ENCODE assay signal across 8 mouse cellular contexts in genomic region chrX:12762334-12763126, GRCm38 (mm10). TPM values are rescaled to one million over a fixed set of nuclear protein-coding genes. Genes with fewer than 3 reads are reported as not detected.
DNase-seq lines count a peak whose midpoint lies in the region; ATAC-seq and TF ChIP-seq lines count a peak whose summit lies in the region.

No protein-coding gene starts in this region.

- TF ChIP-seq EP300 in MEL (IDR thresholded peaks at IDR 0.05; ENCODE audit: low read depth in 1 of 2, low read length in 2 of 2), result no peak
- no peak for TF ChIP-seq EP300 in liver, embryonic 14.5 days (IDR thresholded peaks at IDR 0.05; ENCODE audit: low read depth)

- TF ChIP-seq RAD21 in MEL (IDR thresholded peaks at IDR 0.05; ENCODE audit: low read depth, low read length), result no peak

- TF ChIP-seq CTCF in MEL (IDR thresholded peaks at IDR 0.05 in 2 of 3, conservative IDR thresholded peaks at IDR 0.05 in 1 of 3; ENCODE audit: control insufficient read depth in 1 of 3, insufficient read depth in 1 of 3, low read depth in 2 of 3, low read length in 3 of 3, poor library complexity in 1 of 3, severe bottlenecking in 1 of 3), result no peak
- TF ChIP-seq CTCF in liver, embryonic 14.5 days (IDR thresholded peaks at IDR 0.05; ENCODE audit: low read depth), result no peak

- 20% methylated on average over 32 of the region's 32 CpGs for WGBS in kidney, embryonic 14.5 days
- WGBS in forebrain, embryonic 10.5 days, result 13% methylated on average over 32 of the region's 32 CpGs
- WGBS in liver, embryonic 14.5 days (ENCODE audit: insufficient replicate concordance), result 9% methylated on average over 32 of the region's 32 CpGs

- DNase-seq in kidney, postnatal 36 days, result no peak
- peak; percentile 77 for DNase-seq in MEL (ENCODE audit: low read depth, low spot score)
- DNase-seq in forebrain, embryonic 10.5 days (ENCODE audit: extremely low spot score, low spot score), result no peak
- no peak for DNase-seq in liver, embryonic 14.5 days (ENCODE audit: low read depth in 3 of 3, low spot score in 3 of 3)
- peak; percentile 10 for DNase-seq in thymus, postnatal 4 days
- DNase-seq in ovary, adult 18-20 months (ENCODE audit: low spot score), result no peak
- no peak for DNase-seq in adrenal gland, adult (ENCODE audit: inconsistent age in 2 of 2, low spot score in 1 of 2)

- peak overlapping the region; percentile 93 for H3K27ac ChIP-seq in kidney, embryonic 14.5 days (ENCODE audit: low read depth, low read length)
- peak overlapping the region; percentile 98 for H3K27ac ChIP-seq in MEL (ENCODE audit: control insufficient read depth, low read depth, low read length)
- peak overlapping the region; percentile 93 for H3K27ac ChIP-seq in forebrain, embryonic 10.5 days
- peak overlapping the region; percentile 76 for H3K27ac ChIP-seq in liver, embryonic 14.5 days

- H3K36me3 ChIP-seq in kidney, embryonic 14.5 days (ENCODE audit: control insufficient read depth, insufficient read depth, low read length), result no peaks in the 10 kb centered on the region
- peaks cover 0 to 39% of the 10 kb centered on the region in 2 experiments; a peak in 2 of 4 replicates for H3K36me3 ChIP-seq in MEL (ENCODE audit: control insufficient read depth in 1 of 2, insufficient read depth in 2 of 2, low read length in 2 of 2)
- no peaks in the 10 kb centered on the region for H3K36me3 ChIP-seq in forebrain, embryonic 10.5 days (replicated peaks)
- no peaks in the 10 kb centered on the region for H3K36me3 ChIP-seq in liver, embryonic 14.5 days (replicated peaks; ENCODE audit: control insufficient read depth, insufficient read depth, low read depth)

- no peak for ATAC-seq in kidney, embryonic 14.5 days (ENCODE audit: low FRiP score, low TSS enrichment)
- no peak for ATAC-seq in liver, embryonic 14.5 days (ENCODE audit: insufficient read depth)

- H3K4me1 ChIP-seq in kidney, embryonic 14.5 days (ENCODE audit: control insufficient read depth, insufficient read depth, low read length), result no peaks in the 10 kb centered on the region
- peaks cover 5 to 19% of the 10 kb centered on the region in 2 experiments for H3K4me1 ChIP-seq in MEL (ENCODE audit: control insufficient read depth in 1 of 2, insufficient read depth in 2 of 2, low read length in 2 of 2)
- peaks cover 25% of the 10 kb centered on the region for H3K4me1 ChIP-seq in forebrain, embryonic 10.5 days
- peaks cover 7% of the 10 kb centered on the region in 2 experiments for H3K4me1 ChIP-seq in liver, embryonic 14.5 days (replicated peaks; ENCODE audit: control insufficient read depth in 2 of 2, insufficient read depth in 2 of 2, low read length in 1 of 2)

- H3K9ac ChIP-seq in kidney, embryonic 14.5 days (ENCODE audit: low read depth, low read length), result peak overlapping the region; percentile 78
- peak overlapping the region; percentile 97 for H3K9ac ChIP-seq in MEL (ENCODE audit: control insufficient read depth, low read depth, low read length, poor library complexity, severe bottlenecking)
- peak overlapping the region; percentile 86 for H3K9ac ChIP-seq in liver, embryonic 14.5 days (replicated peaks)

- no peaks in the 10 kb centered on the region for H3K9me3 ChIP-seq in kidney, embryonic 14.5 days (ENCODE audit: control insufficient read depth, low read length)
- no peaks in the 10 kb centered on the region for H3K9me3 ChIP-seq in MEL (replicated peaks; ENCODE audit: insufficient read depth, low read length)
- no peaks in the 10 kb centered on the region for H3K9me3 ChIP-seq in forebrain, embryonic 10.5 days
- H3K9me3 ChIP-seq in liver, embryonic 14.5 days (ENCODE audit: control insufficient read depth, low read length), result no peaks in the 10 kb centered on the region

- peaks cover 8% of the 10 kb centered on the region for H3K27me3 ChIP-seq in kidney, embryonic 14.5 days (ENCODE audit: control insufficient read depth, insufficient read depth, low read length)
- H3K27me3 ChIP-seq in MEL (ENCODE audit: control insufficient read depth in 1 of 2, insufficient read depth in 2 of 2, low read length in 2 of 2), result no peaks in the 10 kb centered on the region
- peaks cover 16% of the 10 kb centered on the region for H3K27me3 ChIP-seq in forebrain, embryonic 10.5 days (ENCODE audit: poor library complexity, severe bottlenecking)
- H3K27me3 ChIP-seq in liver, embryonic 14.5 days (ENCODE audit: control insufficient read depth, insufficient read depth, low read length), result no peaks in the 10 kb centered on the region

- peak overlapping the region; percentile 47 for H3K4me2 ChIP-seq in kidney, embryonic 14.5 days (replicated peaks; ENCODE audit: low read depth, low read length)
- H3K4me2 ChIP-seq in liver, embryonic 14.5 days (ENCODE audit: low read depth), result peak overlapping the region; percentile 82

- TF ChIP-seq POLR2A in MEL (IDR thresholded peaks at IDR 0.05; ENCODE audit: control insufficient read depth in 1 of 2, insufficient read depth in 1 of 2, low read depth in 1 of 2, low read length in 2 of 2, poor library complexity in 1 of 2), result peak; percentile 0 to 62; a peak in 1 of 4 replicates

- peaks cover 46% of the 10 kb centered on the region for H3K79me2 ChIP-seq in MEL (ENCODE audit: control insufficient read depth, insufficient read depth, low read length, poor library complexity)

- peak overlapping the region; percentile 68 for H3K4me3 ChIP-seq in kidney, embryonic 14.5 days (ENCODE audit: low read length)
- peak overlapping the region; percentile 64 to 71 for H3K4me3 ChIP-seq in MEL (ENCODE audit: control insufficient read depth in 1 of 2, insufficient read depth in 1 of 2, low read depth in 2 of 2, low read length in 2 of 2)
- H3K4me3 ChIP-seq in forebrain, embryonic 10.5 days, result peak overlapping the region; percentile 68
- peak overlapping the region; percentile 71 to 99 for H3K4me3 ChIP-seq in liver, embryonic 14.5 days (ENCODE audit: insufficient read depth in 1 of 2, low read depth in 2 of 2, low read length in 2 of 2)

TF ChIP-seq in MEL, 35 proteins besides CTCF, POLR2A, EP300 and RAD21:
- TF ChIP-seq MEF2A (IDR thresholded peaks at IDR 0.05; ENCODE audit: extremely low read depth, insufficient replicate concordance, low read depth, low read length, poor library complexity, severe bottlenecking) (no peak), MYC (IDR thresholded peaks at IDR 0.05; ENCODE audit: low read depth, low read length) (no peak), E2F4 (IDR thresholded peaks at IDR 0.05; ENCODE audit: borderline replicate concordance, low read depth, low read length) (no peak; the same call in 1 of the 2 replicates), ZC3H11A (IDR thresholded peaks at IDR 0.05; ENCODE audit: low read depth, low read length) (no peak), CHD1 (IDR thresholded peaks at IDR 0.05; ENCODE audit: low read depth, low read length) (no peak), POLR2AphosphoS5 (IDR thresholded peaks at IDR 0.05; ENCODE audit: borderline replicate concordance, low read depth, low read length) (no peak), SMC3 (IDR thresholded peaks at IDR 0.05; ENCODE audit: low read depth, low read length) (no peak), TBP (IDR thresholded peaks at IDR 0.05; ENCODE audit: low read depth, low read length) (peak; percentile 63; the same call in 1 of the 2 replicates), TAL1 (IDR thresholded peaks at IDR 0.05; ENCODE audit: low read length) (no peak), MXI1 (IDR thresholded peaks at IDR 0.05; ENCODE audit: low read depth, low read length) (peak; percentile 52), NRF1 (IDR thresholded peaks at IDR 0.05; ENCODE audit: insufficient read depth, low read depth, low read length, poor library complexity, severe bottlenecking) (no peak), ZNF384 (IDR thresholded peaks at IDR 0.05; ENCODE audit: low read depth, low read length) (peak; percentile 89), MAZ (IDR thresholded peaks at IDR 0.05; ENCODE audit: low read depth, low read length) (no peak), BHLHE40 (IDR thresholded peaks at IDR 0.05; ENCODE audit: borderline replicate concordance, low read depth, low read length) (no peak), RCOR1 (IDR thresholded peaks at IDR 0.05; ENCODE audit: low read depth, low read length) (0 out of 2 replicates have a peak, but pooled peaks have one; percentile 30), ETS1 (IDR thresholded peaks at IDR 0.05; ENCODE audit: low read depth, low read length) (peak; percentile 77), HCFC1 (IDR thresholded peaks at IDR 0.05; ENCODE audit: low read depth, low read length) (no peak), ZMIZ1 (IDR thresholded peaks at IDR 0.05; ENCODE audit: low read depth, low read length) (peak; percentile 100), TCF12 (IDR thresholded peaks at IDR 0.05; ENCODE audit: low read depth, low read length) (no peak), MYB (IDR thresholded peaks at IDR 0.05; ENCODE audit: low read depth, low read length) (0 out of 2 replicates have a peak, but pooled peaks have one; percentile 23), MAFK (IDR thresholded peaks at IDR 0.05; ENCODE audit: borderline replicate concordance, low read depth, low read length) (no peak), NELFE (IDR thresholded peaks at IDR 0.05; ENCODE audit: low read depth, low read length) (peak; percentile 54; the same call in 1 of the 2 replicates), CHD2 (IDR thresholded peaks at IDR 0.05; ENCODE audit: low read length) (no peak), USF2 (IDR thresholded peaks at IDR 0.05; ENCODE audit: borderline replicate concordance in 1 of 2, insufficient read depth in 1 of 2, low read depth in 1 of 2, low read length in 2 of 2) (no peak)

RNA-seq across cellular contexts. Expression of gene Med14, which starts 0.7 kb away (rescaled TPM):
- 14.1 and 22.1 TPM in 2 replicates for polyA plus RNA-seq in kidney, embryonic 14.5 days (2014; fragmentation: Nextera tagmentation; extraction: Ambion mirVana)
- total RNA-seq in MEL (2012; rRNA removed), result 34.6 and 42.1 TPM in 2 replicates
- polyA plus RNA-seq in MEL (2012; ENCODE audit: insufficient read depth in 1 of 2, insufficient read length in 2 of 2, low read depth in 1 of 2, low replicate concordance in 2 of 2, missing spikeins in 1 of 2), result 10 to 100 TPM; 53.3 to 77.9 TPM
- polyA plus RNA-seq in forebrain, embryonic 10.5 days (2016; fragmentation: Nextera tagmentation; extraction: Ambion mirVana), result 13.8 and 14.1 TPM in 2 replicates
- polyA plus RNA-seq in liver, embryonic 14.5 days (2012; rRNA removed), result 7.6 and 7.7 TPM in 2 replicates
- 7.5 and 8.3 TPM in 2 replicates for polyA plus RNA-seq in liver, embryonic 14.5 days (2014; fragmentation: Nextera tagmentation; extraction: Ambion mirVana)

Comparison
In these comparisons a context has a peak if more than half of its experiments do, and no peak if none do; other contexts are left out.
1. DNase-seq: peak in MEL (single experiment) and thymus, postnatal 4 days (single experiment); none in kidney, postnatal 36 days (0 of 2), forebrain, embryonic 10.5 days (single experiment), liver, embryonic 14.5 days (0 of 3), ovary, adult 18-20 months (single experiment) and adrenal gland, adult (0 of 2).
2. Peak in every context shown above with its lines, with median percentiles within 50 percentile points of each other: H3K27ac ChIP-seq, H3K4me3 ChIP-seq and H3K9ac ChIP-seq.